Mouse (Mus musculus): ENCODE measurements around the gene Elmod3. TPM values are rescaled to one million over a fixed set of nuclear protein-coding genes. Genes with fewer than 3 reads are reported as not detected.
A peak's percentile ranks its signal among the peaks of the same experiment; 100 is the strongest.

Elmod3 gene
- total RNA-seq, 1 experiment: 4.3 TPM

DNA sequence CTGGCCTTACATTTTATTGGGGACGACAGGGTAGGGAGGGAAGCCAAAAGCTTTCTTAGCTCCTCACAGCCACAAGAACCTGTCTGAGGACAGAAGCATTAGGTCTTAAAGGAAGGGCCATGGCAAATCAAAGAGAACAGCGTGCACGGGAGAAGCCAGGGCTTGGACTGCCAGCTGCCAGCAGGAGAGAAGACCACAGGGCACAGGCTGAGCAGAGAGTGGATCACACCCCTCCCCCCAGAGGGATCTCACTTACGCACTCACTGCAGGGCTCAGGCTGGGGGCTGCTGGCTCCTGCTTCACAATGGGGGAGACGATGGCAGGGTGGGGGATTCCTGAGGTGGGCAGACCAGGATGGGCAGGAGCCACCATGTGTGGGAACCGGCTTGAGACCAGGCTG, 33.5 kb upstream of the Elmod3 start:
- H3K4me1 ChIP-seq (ENCODE audit: control insufficient read depth in 2 of 2, insufficient read depth in 2 of 2, low read length in 2 of 2, poor library complexity in 1 of 2): peaks cover 0 to 3% of the 10 kb centered on the region in 2 experiments; a peak in 2 of 4 replicates
- no peaks in the 10 kb centered on the region for H3K9me3 ChIP-seq (ENCODE audit: control insufficient read depth, insufficient read depth, low read depth, low read length)
- peaks cover 18% of the 10 kb centered on the region; the same call in 1 of the 2 replicates for H3K36me3 ChIP-seq (ENCODE audit: control insufficient read depth, insufficient read depth, low read length, poor library complexity, severe bottlenecking)
- no peak for TF ChIP-seq ZC3H11A (IDR thresholded peaks at IDR 0.05; ENCODE audit: borderline replicate concordance, low read depth, low read length)
- TF ChIP-seq CHD2 (IDR thresholded peaks at IDR 0.05; ENCODE audit: low read depth, low read length): no peak
- TF ChIP-seq ZNF384 (IDR thresholded peaks at IDR 0.05; ENCODE audit: low read depth, low read length): no peak
- TF ChIP-seq MAFK (IDR thresholded peaks at IDR 0.05; ENCODE audit: insufficient read depth, low read depth, low read length): no peak
- no peak for TF ChIP-seq HCFC1 (IDR thresholded peaks at IDR 0.05; ENCODE audit: borderline replicate concordance, insufficient read depth, low read length)
- no peak for DNase-seq (ENCODE audit: low read depth, low spot score)
- H3K9ac ChIP-seq (ENCODE audit: insufficient read depth, low read depth, low read length, poor library complexity, severe bottlenecking): no peak overlapping the region
- H3K4me3 ChIP-seq (ENCODE audit: insufficient read depth in 1 of 2, low read depth in 1 of 2, low read length in 2 of 2, poor library complexity in 1 of 2, severe bottlenecking in 1 of 2): no peak overlapping the region
- H3K27ac ChIP-seq (ENCODE audit: insufficient read depth, low read depth, low read length, poor library complexity, severe bottlenecking): no peak overlapping the region
- in situ Hi-C loops (cut with MboI; ENCODE audit: low sequenced_read_pairs in 2 of 2, unreplicated experiment in 2 of 2): no loop called here

DNA sequence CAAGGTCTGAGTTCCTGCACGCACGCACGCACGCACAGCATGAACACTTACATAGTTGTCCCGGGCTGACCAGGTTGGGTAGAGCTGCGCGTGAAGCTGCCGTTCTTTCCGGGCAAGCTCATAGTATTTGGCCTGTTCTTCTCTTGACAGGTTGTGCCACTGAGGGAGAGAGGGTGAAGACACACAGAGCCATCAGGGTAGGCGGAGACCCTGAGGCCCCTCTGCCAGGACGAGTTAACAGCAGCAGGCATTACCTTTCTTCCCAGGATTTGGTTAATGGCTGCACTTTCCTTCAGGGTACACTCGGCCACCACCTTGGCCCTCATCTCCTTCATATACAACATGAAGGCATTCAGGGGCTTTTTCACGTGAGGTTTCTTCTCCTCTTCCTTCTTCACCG, 32.7 kb upstream of the Elmod3 start:
- DNase-seq (ENCODE audit: low read depth, low spot score): no peak
- Histone ChIP-seq H3K4me3 (ENCODE audit: insufficient read depth in 1 of 2, low read depth in 1 of 2, low read length in 2 of 2, poor library complexity in 1 of 2, severe bottlenecking in 1 of 2) (no peak overlapping the region), H3K36me3 (ENCODE audit: control insufficient read depth, insufficient read depth, low read length, poor library complexity, severe bottlenecking) (peaks cover 19% of the 10 kb centered on the region; the same call in 1 of the 2 replicates), H3K27ac (ENCODE audit: insufficient read depth, low read depth, low read length, poor library complexity, severe bottlenecking) (no peak overlapping the region), H3K9me3 (ENCODE audit: control insufficient read depth, insufficient read depth, low read depth, low read length) (no peaks in the 10 kb centered on the region), H3K4me1 (ENCODE audit: control insufficient read depth in 2 of 2, insufficient read depth in 2 of 2, low read length in 2 of 2, poor library complexity in 1 of 2) (no peaks in the 10 kb centered on the region), H3K9ac (ENCODE audit: insufficient read depth, low read depth, low read length, poor library complexity, severe bottlenecking) (no peak overlapping the region)
- in situ Hi-C loops (cut with MboI; ENCODE audit: low sequenced_read_pairs in 2 of 2, unreplicated experiment in 2 of 2): no loop called here
- no peak for TF ChIP-seq CHD2 (IDR thresholded peaks at IDR 0.05; ENCODE audit: low read depth, low read length)
- TF ChIP-seq MAFK (IDR thresholded peaks at IDR 0.05; ENCODE audit: insufficient read depth, low read depth, low read length): no peak
- TF ChIP-seq HCFC1 (IDR thresholded peaks at IDR 0.05; ENCODE audit: borderline replicate concordance, insufficient read depth, low read length): no peak
- no peak for TF ChIP-seq ZNF384 (IDR thresholded peaks at IDR 0.05; ENCODE audit: low read depth, low read length)
- no peak for TF ChIP-seq ZC3H11A (IDR thresholded peaks at IDR 0.05; ENCODE audit: borderline replicate concordance, low read depth, low read length)

DNA sequence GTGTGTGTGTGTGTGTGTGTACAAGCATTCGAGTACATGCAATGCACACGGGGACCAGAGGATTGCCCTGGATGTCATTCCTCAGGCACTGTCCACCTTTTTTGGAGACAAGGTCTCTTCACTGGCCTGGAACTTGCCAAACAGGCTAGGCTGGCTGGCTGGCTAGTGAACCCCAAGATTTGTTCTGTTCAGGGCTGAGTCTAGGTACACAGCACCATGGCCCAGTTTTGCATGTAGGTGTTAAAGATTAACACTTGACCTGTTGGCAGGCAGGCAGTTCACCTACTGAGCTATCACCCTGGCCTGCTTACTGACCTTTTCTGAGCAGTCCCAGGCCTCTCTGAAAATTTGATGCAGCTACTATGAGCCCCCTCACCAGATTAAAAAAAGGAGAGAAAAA, 32.2 kb upstream of the Elmod3 start:
- Histone ChIP-seq H3K27ac (ENCODE audit: insufficient read depth, low read depth, low read length, poor library complexity, severe bottlenecking) (no peak overlapping the region), H3K4me3 (ENCODE audit: insufficient read depth in 1 of 2, low read depth in 1 of 2, low read length in 2 of 2, poor library complexity in 1 of 2, severe bottlenecking in 1 of 2) (no peak overlapping the region), H3K4me1 (ENCODE audit: control insufficient read depth in 2 of 2, insufficient read depth in 2 of 2, low read length in 2 of 2, poor library complexity in 1 of 2) (no peaks in the 10 kb centered on the region), H3K9ac (ENCODE audit: insufficient read depth, low read depth, low read length, poor library complexity, severe bottlenecking) (no peak overlapping the region), H3K9me3 (ENCODE audit: control insufficient read depth, insufficient read depth, low read depth, low read length) (no peaks in the 10 kb centered on the region), H3K36me3 (ENCODE audit: control insufficient read depth, insufficient read depth, low read length, poor library complexity, severe bottlenecking) (peaks cover 19% of the 10 kb centered on the region; the same call in 1 of the 2 replicates)
- in situ Hi-C loops (cut with MboI; ENCODE audit: low sequenced_read_pairs in 2 of 2, unreplicated experiment in 2 of 2): no loop called here
- no peak for DNase-seq (ENCODE audit: low read depth, low spot score)
- TF ChIP-seq MAFK (IDR thresholded peaks at IDR 0.05; ENCODE audit: insufficient read depth, low read depth, low read length) (no peak), CHD2 (IDR thresholded peaks at IDR 0.05; ENCODE audit: low read depth, low read length) (no peak), HCFC1 (IDR thresholded peaks at IDR 0.05; ENCODE audit: borderline replicate concordance, insufficient read depth, low read length) (no peak), ZNF384 (IDR thresholded peaks at IDR 0.05; ENCODE audit: low read depth, low read length) (no peak), ZC3H11A (IDR thresholded peaks at IDR 0.05; ENCODE audit: borderline replicate concordance, low read depth, low read length) (no peak)

- DNase-seq (ENCODE audit: low read depth, low spot score): no peak
- Histone ChIP-seq H3K27ac (ENCODE audit: insufficient read depth, low read depth, low read length, poor library complexity, severe bottlenecking) (no peak overlapping the region), H3K4me1 (ENCODE audit: control insufficient read depth in 2 of 2, insufficient read depth in 2 of 2, low read length in 2 of 2, poor library complexity in 1 of 2) (no peaks in the 10 kb centered on the region), H3K4me3 (ENCODE audit: insufficient read depth in 1 of 2, low read depth in 1 of 2, low read length in 2 of 2, poor library complexity in 1 of 2, severe bottlenecking in 1 of 2) (no peak overlapping the region), H3K9me3 (ENCODE audit: control insufficient read depth, insufficient read depth, low read depth, low read length) (no peaks in the 10 kb centered on the region), H3K9ac (ENCODE audit: insufficient read depth, low read depth, low read length, poor library complexity, severe bottlenecking) (peak overlapping the region; percentile 32; the same call in 1 of the 2 replicates), H3K36me3 (ENCODE audit: control insufficient read depth, insufficient read depth, low read length, poor library complexity, severe bottlenecking) (peaks cover 19% of the 10 kb centered on the region; the same call in 1 of the 2 replicates)
- in situ Hi-C loops (cut with MboI; ENCODE audit: low sequenced_read_pairs in 2 of 2, unreplicated experiment in 2 of 2): no loop called here
- TF ChIP-seq CHD2 (IDR thresholded peaks at IDR 0.05; ENCODE audit: low read depth, low read length): no peak
- no peak for TF ChIP-seq HCFC1 (IDR thresholded peaks at IDR 0.05; ENCODE audit: borderline replicate concordance, insufficient read depth, low read length)
- TF ChIP-seq ZNF384 (IDR thresholded peaks at IDR 0.05; ENCODE audit: low read depth, low read length): no peak
- TF ChIP-seq ZC3H11A (IDR thresholded peaks at IDR 0.05; ENCODE audit: borderline replicate concordance, low read depth, low read length): no peak
- no peak for TF ChIP-seq MAFK (IDR thresholded peaks at IDR 0.05; ENCODE audit: insufficient read depth, low read depth, low read length)
Measured at GRCm38 (mm10) chr6:72627276-72627675, 29.1 kb upstream of the Elmod3 start.

DNA sequence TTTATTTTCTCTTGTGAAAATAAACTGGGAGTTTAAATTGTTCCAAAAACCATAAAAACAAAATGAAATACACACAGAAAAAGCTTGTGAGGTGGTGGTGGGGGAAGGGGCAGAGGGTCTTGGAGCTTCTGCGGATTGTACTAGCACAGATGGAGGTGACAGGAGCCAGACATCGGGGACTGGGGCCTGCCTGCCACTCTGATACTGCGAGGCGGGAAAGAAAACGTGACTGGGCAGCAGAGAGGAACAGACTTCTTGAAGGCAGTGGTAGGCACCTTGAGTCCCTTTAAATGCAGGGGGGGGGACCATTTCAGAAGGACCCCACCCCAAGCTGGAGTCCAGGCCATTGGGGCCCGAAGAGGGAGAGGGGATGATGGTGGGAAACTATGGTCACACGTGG, 28.2 kb upstream of the Elmod3 start:
- Histone ChIP-seq H3K4me1 (ENCODE audit: control insufficient read depth in 2 of 2, insufficient read depth in 2 of 2, low read length in 2 of 2, poor library complexity in 1 of 2) (no peaks in the 10 kb centered on the region), H3K9me3 (ENCODE audit: control insufficient read depth, insufficient read depth, low read depth, low read length) (no peaks in the 10 kb centered on the region), H3K27ac (ENCODE audit: insufficient read depth, low read depth, low read length, poor library complexity, severe bottlenecking) (no peak overlapping the region), H3K4me3 (ENCODE audit: insufficient read depth in 1 of 2, low read depth in 1 of 2, low read length in 2 of 2, poor library complexity in 1 of 2, severe bottlenecking in 1 of 2) (no peak overlapping the region), H3K9ac (ENCODE audit: insufficient read depth, low read depth, low read length, poor library complexity, severe bottlenecking) (no peak overlapping the region), H3K36me3 (ENCODE audit: control insufficient read depth, insufficient read depth, low read length, poor library complexity, severe bottlenecking) (peaks cover 14% of the 10 kb centered on the region; the same call in 1 of the 2 replicates)
- no peak for TF ChIP-seq MAFK (IDR thresholded peaks at IDR 0.05; ENCODE audit: insufficient read depth, low read depth, low read length)
- TF ChIP-seq CHD2 (IDR thresholded peaks at IDR 0.05; ENCODE audit: low read depth, low read length): no peak
- no peak for TF ChIP-seq HCFC1 (IDR thresholded peaks at IDR 0.05; ENCODE audit: borderline replicate concordance, insufficient read depth, low read length)
- TF ChIP-seq ZNF384 (IDR thresholded peaks at IDR 0.05; ENCODE audit: low read depth, low read length): no peak
- TF ChIP-seq ZC3H11A (IDR thresholded peaks at IDR 0.05; ENCODE audit: borderline replicate concordance, low read depth, low read length): no peak
- DNase-seq (ENCODE audit: low read depth, low spot score): no peak
- in situ Hi-C loops (cut with MboI; ENCODE audit: low sequenced_read_pairs in 2 of 2, unreplicated experiment in 2 of 2): no loop called here

Data from ES-E14 (cell line).